Mouse (Mus musculus): ENCODE results near the gene Otulinl. TPM values are rescaled to one million over a fixed set of nuclear protein-coding genes. Genes with fewer than 3 reads are reported as not detected.

Gene Otulinl
- polyA plus RNA-seq, 1 experiment = 3.1 TPM

DNA sequence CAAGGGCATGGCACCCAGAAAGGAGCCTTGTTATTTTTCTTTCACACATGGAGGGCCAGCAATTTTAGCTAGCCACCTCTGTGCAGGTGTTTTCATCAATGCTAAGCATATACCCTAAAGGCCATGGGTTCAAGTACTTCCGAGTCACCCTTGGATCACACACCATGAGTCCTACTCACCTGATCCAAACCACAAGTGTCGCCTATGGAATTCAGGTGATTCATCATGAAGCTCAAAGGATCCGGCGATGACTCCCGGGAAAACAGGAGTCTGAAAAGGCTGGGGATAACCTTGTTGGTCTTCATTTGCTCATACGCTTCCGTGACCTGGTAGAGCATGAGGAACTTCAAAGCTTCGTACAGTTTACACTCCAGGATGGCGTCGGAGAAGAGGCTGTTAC is 23.5 kb downstream of the Otulinl start:
- Histone ChIP-seq H3K36me3 (ENCODE audit: control insufficient read depth, insufficient read depth, low read length) (no peaks in the 10 kb centered on the region), H3K27me3 (ENCODE audit: control insufficient read depth, insufficient read depth, low read length) (no peaks in the 10 kb centered on the region), H3K4me3 (ENCODE audit: control insufficient read depth, low read depth, low read length) (no peak overlapping the region), H3K27ac (ENCODE audit: control insufficient read depth, insufficient read depth, low read depth, low read length) (no peak overlapping the region), H3K4me1 (ENCODE audit: control insufficient read depth, insufficient read depth, low read length) (no peaks in the 10 kb centered on the region; the same call in 1 of the 2 replicates)
- no peak for TF ChIP-seq CTCF (IDR thresholded peaks at IDR 0.05; ENCODE audit: control insufficient read depth, insufficient read depth, insufficient replicate concordance, low read depth, low read length)
- TF ChIP-seq POLR2A (IDR thresholded peaks at IDR 0.05; ENCODE audit: control insufficient read depth, low read depth, low read length) = no peak

DNA sequence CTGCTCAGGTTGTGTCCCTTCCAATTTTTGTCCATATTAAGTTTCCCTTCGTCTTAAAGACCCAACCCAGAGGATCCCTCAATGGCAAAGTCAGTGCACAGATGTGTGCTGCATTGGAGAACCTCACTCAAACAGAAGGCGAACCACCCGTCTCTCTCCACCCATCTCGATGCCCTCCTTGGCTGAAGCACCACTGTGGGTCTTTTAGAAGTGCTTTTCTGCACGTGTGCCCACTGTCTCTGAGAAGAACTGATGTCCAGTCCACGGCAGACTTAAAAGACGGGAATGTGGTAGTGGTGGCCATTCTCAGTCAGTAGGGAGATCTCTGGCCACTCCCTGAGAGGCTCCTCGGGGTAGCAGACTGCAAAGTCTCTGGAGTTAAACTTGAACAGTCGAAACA is 24.8 kb downstream of the Otulinl start:
- Histone ChIP-seq H3K4me1 (ENCODE audit: control insufficient read depth, insufficient read depth, low read length) (no peaks in the 10 kb centered on the region; the same call in 1 of the 2 replicates), H3K4me3 (ENCODE audit: control insufficient read depth, low read depth, low read length) (no peak overlapping the region), H3K27ac (ENCODE audit: control insufficient read depth, insufficient read depth, low read depth, low read length) (no peak overlapping the region), H3K36me3 (ENCODE audit: control insufficient read depth, insufficient read depth, low read length) (no peaks in the 10 kb centered on the region), H3K27me3 (ENCODE audit: control insufficient read depth, insufficient read depth, low read length) (no peaks in the 10 kb centered on the region)
- TF ChIP-seq POLR2A (IDR thresholded peaks at IDR 0.05; ENCODE audit: control insufficient read depth, low read depth, low read length) = no peak
- no peak for TF ChIP-seq CTCF (IDR thresholded peaks at IDR 0.05; ENCODE audit: control insufficient read depth, insufficient read depth, insufficient replicate concordance, low read depth, low read length)

DNA sequence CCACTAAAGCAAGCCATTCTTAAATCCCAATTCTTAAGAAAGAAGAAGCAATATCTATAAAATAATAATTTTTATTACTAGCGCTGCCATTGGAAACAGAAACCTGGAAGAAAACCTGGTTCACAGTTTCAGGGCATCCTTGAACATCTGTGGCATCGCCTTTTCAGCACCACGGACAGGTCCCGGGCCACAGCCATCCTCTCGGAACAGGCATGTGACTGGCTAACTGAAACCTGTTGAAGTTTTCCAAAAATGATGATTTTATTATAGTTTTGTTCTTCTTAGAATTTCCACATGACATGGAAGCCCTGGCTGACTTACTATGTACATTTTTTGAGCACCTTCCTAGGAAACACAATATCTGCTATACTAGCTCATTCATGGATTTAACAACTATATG is 26.4 kb downstream of the Otulinl start:
- TF ChIP-seq CTCF (IDR thresholded peaks at IDR 0.05; ENCODE audit: control insufficient read depth, insufficient read depth, insufficient replicate concordance, low read depth, low read length) = no peak
- no peak for TF ChIP-seq POLR2A (IDR thresholded peaks at IDR 0.05; ENCODE audit: control insufficient read depth, low read depth, low read length)
- no peaks in the 10 kb centered on the region; the same call in 1 of the 2 replicates for H3K4me1 ChIP-seq (ENCODE audit: control insufficient read depth, insufficient read depth, low read length)
- no peak overlapping the region for H3K27ac ChIP-seq (ENCODE audit: control insufficient read depth, insufficient read depth, low read depth, low read length)
- no peak overlapping the region for H3K4me3 ChIP-seq (ENCODE audit: control insufficient read depth, low read depth, low read length)
- H3K27me3 ChIP-seq (ENCODE audit: control insufficient read depth, insufficient read depth, low read length) = no peaks in the 10 kb centered on the region
- H3K36me3 ChIP-seq (ENCODE audit: control insufficient read depth, insufficient read depth, low read length) = no peaks in the 10 kb centered on the region

DNA sequence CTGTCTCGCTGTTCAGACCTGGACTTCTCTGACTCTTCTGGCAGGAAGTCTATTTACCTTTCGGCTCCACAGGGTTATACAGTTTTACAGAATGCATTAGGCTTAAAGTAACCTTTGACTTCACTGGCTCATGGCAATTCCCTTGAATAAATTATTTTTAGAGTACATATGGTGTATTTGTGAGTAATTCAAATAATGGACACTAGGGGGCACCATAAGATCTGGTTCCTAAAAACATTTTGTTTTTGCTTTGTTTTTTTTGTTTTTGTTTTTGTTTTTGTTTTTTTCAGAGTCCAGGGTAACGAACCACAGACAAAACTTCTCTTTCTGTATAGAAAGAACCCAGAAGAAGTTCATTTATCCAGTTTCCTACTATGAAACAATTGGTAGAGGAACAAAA is 33.7 kb downstream of the Otulinl start:
- Histone ChIP-seq H3K4me3 (ENCODE audit: control insufficient read depth, low read depth, low read length) (no peak overlapping the region), H3K27ac (ENCODE audit: control insufficient read depth, insufficient read depth, low read depth, low read length) (no peak overlapping the region), H3K36me3 (ENCODE audit: control insufficient read depth, insufficient read depth, low read length) (no peaks in the 10 kb centered on the region), H3K4me1 (ENCODE audit: control insufficient read depth, insufficient read depth, low read length) (no peaks in the 10 kb centered on the region; the same call in 1 of the 2 replicates), H3K27me3 (ENCODE audit: control insufficient read depth, insufficient read depth, low read length) (no peaks in the 10 kb centered on the region)
- TF ChIP-seq POLR2A (IDR thresholded peaks at IDR 0.05; ENCODE audit: control insufficient read depth, low read depth, low read length) = no peak
- peak; percentile 13; the same call in 1 of the 2 replicates for TF ChIP-seq CTCF (IDR thresholded peaks at IDR 0.05; ENCODE audit: control insufficient read depth, insufficient read depth, insufficient replicate concordance, low read depth, low read length)

DNA sequence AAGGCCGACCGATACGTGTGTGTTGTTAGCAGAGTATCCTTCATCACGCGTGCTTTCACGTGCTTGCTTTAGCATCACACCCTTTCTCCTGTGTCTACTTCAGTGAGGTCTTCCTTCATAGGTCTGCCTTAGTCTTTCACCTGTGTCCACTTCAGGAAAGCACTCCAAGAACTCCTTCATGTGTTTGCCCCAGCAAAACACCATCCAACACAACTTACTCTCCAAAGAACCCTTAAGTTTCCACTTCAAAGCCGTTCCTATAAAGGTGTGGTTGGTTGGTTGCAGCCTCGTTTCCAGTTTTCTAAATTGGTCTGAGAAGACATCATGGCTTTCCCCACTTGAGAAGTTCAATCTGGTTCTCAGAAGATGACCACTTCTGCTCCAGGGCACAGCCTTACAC is 34.7 kb downstream of the Otulinl start:
- no peaks in the 10 kb centered on the region; the same call in 1 of the 2 replicates for H3K4me1 ChIP-seq (ENCODE audit: control insufficient read depth, insufficient read depth, low read length)
- no peak for TF ChIP-seq POLR2A (IDR thresholded peaks at IDR 0.05; ENCODE audit: control insufficient read depth, low read depth, low read length)
- TF ChIP-seq CTCF (IDR thresholded peaks at IDR 0.05; ENCODE audit: control insufficient read depth, insufficient read depth, insufficient replicate concordance, low read depth, low read length) = no peak

DNA sequence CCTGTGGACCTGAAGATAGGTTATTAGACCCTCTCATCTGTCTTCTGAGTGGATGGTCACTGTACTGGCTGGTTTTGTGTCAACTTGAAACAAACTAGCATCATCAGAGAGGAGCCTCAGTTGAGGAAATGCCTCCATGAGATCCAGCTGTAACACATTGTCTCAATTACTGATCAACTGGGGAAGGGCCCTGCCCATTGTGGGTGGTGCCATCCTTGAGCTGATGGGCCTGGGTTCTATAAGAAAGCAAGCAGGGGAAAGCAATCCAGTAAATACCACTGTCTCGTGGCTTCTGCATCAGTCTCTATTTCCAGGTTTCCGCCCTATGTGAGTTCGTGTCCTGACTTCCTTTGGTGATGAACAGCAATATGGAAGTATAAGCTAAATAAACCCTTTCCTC is 36.1 kb downstream of the Otulinl start:
- no peak for TF ChIP-seq CTCF (IDR thresholded peaks at IDR 0.05; ENCODE audit: control insufficient read depth, insufficient read depth, insufficient replicate concordance, low read depth, low read length)
- TF ChIP-seq POLR2A (IDR thresholded peaks at IDR 0.05; ENCODE audit: control insufficient read depth, low read depth, low read length) = no peak
- peaks cover 4% of the 10 kb centered on the region for H3K4me1 ChIP-seq (ENCODE audit: control insufficient read depth, insufficient read depth, low read length)
- H3K36me3 ChIP-seq (ENCODE audit: control insufficient read depth, insufficient read depth, low read length) = no peaks in the 10 kb centered on the region
- H3K27me3 ChIP-seq (ENCODE audit: control insufficient read depth, insufficient read depth, low read length) = no peaks in the 10 kb centered on the region
- H3K27ac ChIP-seq (ENCODE audit: control insufficient read depth, insufficient read depth, low read depth, low read length) = no peak overlapping the region
- H3K4me3 ChIP-seq (ENCODE audit: control insufficient read depth, low read depth, low read length) = no peak overlapping the region

More for the DNA sequence above, 34.7 kb downstream of the Otulinl start:
- Histone ChIP-seq H3K36me3 (ENCODE audit: control insufficient read depth, insufficient read depth, low read length) (no peaks in the 10 kb centered on the region), H3K4me3 (ENCODE audit: control insufficient read depth, low read depth, low read length) (no peak overlapping the region), H3K27me3 (ENCODE audit: control insufficient read depth, insufficient read depth, low read length) (no peaks in the 10 kb centered on the region), H3K27ac (ENCODE audit: control insufficient read depth, insufficient read depth, low read depth, low read length) (no peak overlapping the region)

DNA sequence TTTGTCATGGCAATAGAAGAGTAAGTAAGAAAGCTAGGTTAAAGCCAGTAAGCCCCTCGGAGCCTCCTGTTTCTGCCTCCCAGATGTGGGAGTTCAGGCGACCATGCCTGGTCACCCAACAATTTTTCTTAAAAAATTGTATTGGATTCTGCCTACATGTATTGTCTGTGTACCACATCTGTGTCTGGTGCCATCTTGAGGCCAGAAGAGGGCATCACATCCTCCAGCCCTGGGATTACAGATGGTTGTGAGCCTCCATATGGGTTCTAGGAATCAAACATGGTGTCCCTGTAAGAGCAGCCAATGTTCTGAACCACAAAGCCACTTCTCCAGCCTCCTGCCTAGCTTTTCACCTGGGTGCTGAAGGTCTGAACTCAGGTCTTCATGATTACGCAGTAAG is 38.5 kb downstream of the Otulinl start:
- Histone ChIP-seq H3K27ac (ENCODE audit: control insufficient read depth, insufficient read depth, low read depth, low read length) (no peak overlapping the region), H3K4me3 (ENCODE audit: control insufficient read depth, low read depth, low read length) (no peak overlapping the region), H3K4me1 (ENCODE audit: control insufficient read depth, insufficient read depth, low read length) (peaks cover 4% of the 10 kb centered on the region), H3K27me3 (ENCODE audit: control insufficient read depth, insufficient read depth, low read length) (no peaks in the 10 kb centered on the region), H3K36me3 (ENCODE audit: control insufficient read depth, insufficient read depth, low read length) (no peaks in the 10 kb centered on the region)
- no peak for TF ChIP-seq CTCF (IDR thresholded peaks at IDR 0.05; ENCODE audit: control insufficient read depth, insufficient read depth, insufficient replicate concordance, low read depth, low read length)

DNA sequence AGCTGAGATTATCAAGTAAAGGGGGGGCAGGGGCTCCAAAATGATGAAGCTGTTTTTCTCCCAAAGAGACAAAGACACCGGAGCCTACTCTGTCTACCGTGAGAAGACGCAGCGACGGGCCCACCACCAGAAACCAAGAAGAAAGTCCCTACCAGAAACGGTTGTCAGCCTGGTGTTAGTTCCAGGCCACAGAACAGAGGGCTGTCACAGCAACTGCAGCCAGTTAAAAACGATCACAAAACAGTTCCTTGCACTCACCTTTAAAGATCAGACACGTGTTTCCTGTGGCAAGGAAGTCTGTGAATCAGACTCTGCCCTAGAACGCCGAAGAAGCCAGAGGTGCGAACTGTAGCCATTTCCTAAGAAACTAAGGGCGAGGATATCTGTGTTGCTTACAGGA is 40.2 kb downstream of the Otulinl start:
- Histone ChIP-seq H3K4me1 (ENCODE audit: control insufficient read depth, insufficient read depth, low read length) (peaks cover 4% of the 10 kb centered on the region), H3K27ac (ENCODE audit: control insufficient read depth, insufficient read depth, low read depth, low read length) (no peak overlapping the region), H3K4me3 (ENCODE audit: control insufficient read depth, low read depth, low read length) (no peak overlapping the region; the same call in 1 of the 2 replicates), H3K27me3 (ENCODE audit: control insufficient read depth, insufficient read depth, low read length) (no peaks in the 10 kb centered on the region), H3K36me3 (ENCODE audit: control insufficient read depth, insufficient read depth, low read length) (no peaks in the 10 kb centered on the region)
- no peak for TF ChIP-seq POLR2A (IDR thresholded peaks at IDR 0.05; ENCODE audit: control insufficient read depth, low read depth, low read length)
- no peak for TF ChIP-seq CTCF (IDR thresholded peaks at IDR 0.05; ENCODE audit: control insufficient read depth, insufficient read depth, insufficient replicate concordance, low read depth, low read length)
